Comparison of ENCODE assay signal across 30 mouse cellular contexts in the genomic region with DNA sequence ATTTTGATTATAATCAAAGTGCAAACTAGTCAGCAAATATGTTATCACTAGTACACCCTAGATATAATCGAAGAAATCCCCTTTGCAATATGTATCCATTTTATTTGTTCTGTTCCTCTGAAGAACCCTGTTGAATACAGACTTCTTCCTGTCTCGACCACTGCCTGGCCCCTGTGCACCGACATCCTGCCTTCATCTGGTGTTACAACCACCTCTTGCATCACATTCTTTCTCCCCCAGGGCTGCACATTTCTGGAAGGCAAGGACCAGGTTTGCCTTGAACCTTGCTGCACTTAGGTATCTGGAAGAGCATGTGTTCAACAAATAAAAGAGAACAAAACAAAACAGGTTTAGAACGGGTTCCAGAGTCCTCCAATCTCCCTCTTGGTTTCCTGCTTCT. TPM values are rescaled to one million over a fixed set of nuclear protein-coding genes. Genes with fewer than 3 reads are reported as not detected.
A peak's percentile ranks its signal among the peaks of the same experiment; 100 is the strongest.
DNase-seq lines count a peak whose midpoint lies in the region; ATAC-seq lines count a peak whose summit lies in the region.
"Had no signal": no experiment of that assay in that cellular context is flagged by ENCODE, and none has a peak within 500 bp of the region (broad histone marks: within the 10 kb centered on the region; RNA-seq: fewer than 3 reads in every experiment).

No protein-coding gene starts in this region.

- H3K9ac ChIP-seq in midbrain, embryonic 14.5 days (replicated peaks; ENCODE audit: low read length), result no peak overlapping the region
- H3K9ac ChIP-seq: embryonic facial prominence, embryonic 12.5 days; forebrain, embryonic 12.5 days; forebrain, embryonic 15.5 days; forebrain, postnatal 0 days had no signal

- intact Hi-C loops in heart, postnatal 14 days (cut with DNase I), result loop anchor here (5.0 kb wide), 1 partner anchor 208 kb away; no protein-coding TSS in a partner anchor

- no peak overlapping the region for H3K4me3 ChIP-seq in limb, embryonic 10.5 days
- H3K4me3 ChIP-seq in midbrain, embryonic 14.5 days (replicated peaks; ENCODE audit: low read depth, low read length), result no peak overlapping the region
- H3K4me3 ChIP-seq: embryonic facial prominence, embryonic 10.5 days; embryonic facial prominence, embryonic 12.5 days; forebrain, embryonic 12.5 days; forebrain, embryonic 15.5 days had no signal

- 83% methylated on average over 4 of the region's 4 CpGs for WGBS in limb, embryonic 10.5 days
- 87% methylated on average over 4 of the region's 4 CpGs for WGBS in midbrain, embryonic 14.5 days

- H3K4me1 ChIP-seq in limb, embryonic 10.5 days, result peaks cover 22% of the 10 kb centered on the region
- H3K4me1 ChIP-seq in midbrain, embryonic 14.5 days (ENCODE audit: control insufficient read depth, insufficient read depth, low read length), result peaks cover 16% of the 10 kb centered on the region

- H3K36me3 ChIP-seq in limb, embryonic 10.5 days, result no peaks in the 10 kb centered on the region
- no peaks in the 10 kb centered on the region for H3K36me3 ChIP-seq in midbrain, embryonic 14.5 days (ENCODE audit: control insufficient read depth, insufficient read depth, low read length)
- H3K36me3 ChIP-seq: embryonic facial prominence, embryonic 10.5 days; embryonic facial prominence, embryonic 12.5 days; forebrain, embryonic 12.5 days; forebrain, embryonic 15.5 days; G1E had no signal

- H3K9me3 ChIP-seq in limb, embryonic 10.5 days (replicated peaks), result no peaks in the 10 kb centered on the region
- no peaks in the 10 kb centered on the region for H3K9me3 ChIP-seq in midbrain, embryonic 14.5 days (ENCODE audit: control insufficient read depth, low read length)
- H3K9me3 ChIP-seq: embryonic facial prominence, embryonic 10.5 days; embryonic facial prominence, embryonic 12.5 days; forebrain, embryonic 12.5 days; forebrain, embryonic 15.5 days had no signal

- 0 out of 2 replicates have a peak, but pooled peaks have one; percentile 4 for ATAC-seq in common myeloid progenitor, adult 5-6 weeks (replicated peaks; ENCODE audit: low read depth, poor library complexity, severe bottlenecking)
- peak; percentile 54 for ATAC-seq in megakaryocyte progenitor cell, adult 5-6 weeks (replicated peaks; ENCODE audit: poor library complexity)
- ATAC-seq in monocyte, adult 5-6 weeks (replicated peaks; ENCODE audit: insufficient number of reproducible peaks, low FRiP score, low TSS enrichment, poor library complexity, severe bottlenecking), result no peak
- no peak for ATAC-seq in midbrain, embryonic 14.5 days (ENCODE audit: low FRiP score, low TSS enrichment)
- ATAC-seq: activated CD4-positive, CD25-positive, alpha-beta regulatory T cell, adult 4 months; CD4-positive, CD25-positive, alpha-beta regulatory T cell, adult 4 months; forebrain, embryonic 15.5 days; forebrain, postnatal 0 days; Patski had no signal

- no peak overlapping the region for H3K27ac ChIP-seq in limb, embryonic 10.5 days
- no peak overlapping the region for H3K27ac ChIP-seq in midbrain, embryonic 14.5 days (replicated peaks; ENCODE audit: low read depth, low read length)
- H3K27ac ChIP-seq: embryonic facial prominence, embryonic 10.5 days; embryonic facial prominence, embryonic 12.5 days; forebrain, embryonic 12.5 days; forebrain, embryonic 15.5 days had no signal

- peak; percentile 78 for DNase-seq in heart, adult 11 months
- no peak for DNase-seq in heart, postnatal 14 days
- DNase-seq in 416B (ENCODE audit: low read depth), result peak; percentile 27
- DNase-seq in limb, embryonic 10.5 days (ENCODE audit: low spot score), result no peak
- DNase-seq in midbrain, embryonic 14.5 days, result no peak
- DNase-seq: adrenal gland, adult 8-10 months; adrenal gland, postnatal 14 days; adrenal gland, postnatal 36 days; B cell, adult 2 months; cerebellum, adult 18-20 months; cerebellum, adult 8-10 months; cerebellum, adult 9-11 months; cerebellum, postnatal 14 days; cerebellum, postnatal 36 days; forebrain, postnatal 0 days had no signal

- 0 out of 2 replicates have a peak, but pooled peaks cover 3% of the 10 kb centered on the region for H3K27me3 ChIP-seq in limb, embryonic 10.5 days (ENCODE audit: low read depth, poor library complexity, severe bottlenecking)
- H3K27me3 ChIP-seq in midbrain, embryonic 14.5 days (ENCODE audit: control insufficient read depth, insufficient read depth, low read length), result no peaks in the 10 kb centered on the region
- H3K27me3 ChIP-seq: forebrain, embryonic 15.5 days had no signal

- no peak overlapping the region for H3K4me2 ChIP-seq in midbrain, embryonic 14.5 days (ENCODE audit: low read length)
- H3K4me2 ChIP-seq: embryonic facial prominence, embryonic 12.5 days; forebrain, embryonic 12.5 days; forebrain, embryonic 15.5 days had no signal

RNA-seq across cellular contexts. Expression of a gene that starts 13.1 kb away (rescaled TPM):
- total RNA-seq in heart, postnatal 14 days (2021), result not detected
- total RNA-seq in common myeloid progenitor, adult 5-6 weeks (2017), result not detected in 2 replicates
- not detected in 2 replicates for total RNA-seq in megakaryocyte progenitor cell, adult 5-6 weeks (2015)
- total RNA-seq in megakaryocyte progenitor cell, adult 5-6 weeks (2017), result not detected in 2 replicates
- polyA plus RNA-seq in limb, embryonic 10.5 days (2016; fragmentation: Nextera tagmentation; extraction: Ambion mirVana), result 0.21 and 0.58 TPM in 2 replicates
- total RNA-seq in monocyte, adult 5-6 weeks (2017), result 0.96 to 5.5 TPM in 2 of 3 replicates, not detected in the other
- polyA plus RNA-seq in midbrain, embryonic 14.5 days (2014; fragmentation: Nextera tagmentation; extraction: Ambion mirVana), result 0.14 TPM in 1 of 2 replicates, not detected in the other
- total RNA-seq: adrenal gland, adult 18-20 months; adrenal gland, adult 8-10 months; adrenal gland, postnatal 14 days; adrenal gland, postnatal 36 days; CH12.LX; forebrain, postnatal 0 days; G1E had no signal
- polyA plus RNA-seq: activated CD4-positive, CD25-positive, alpha-beta regulatory T cell, adult 4 months; CD4-positive, CD25-positive, alpha-beta regulatory T cell, adult 4 months; cortical plate, adult 2 months; forebrain, embryonic 15.5 days; G1E; Patski had no signal

RNA-seq across cellular contexts. Expression of a gene that starts 17.4 kb away (rescaled TPM):
- 1 to 10 TPM; 7.4 to 9.3 TPM for total RNA-seq in heart, postnatal 14 days (2021)
- 0.82 and 2.6 TPM in 2 replicates for total RNA-seq in common myeloid progenitor, adult 5-6 weeks (2017)
- total RNA-seq in megakaryocyte progenitor cell, adult 5-6 weeks (2015), result 18.0 and 21.6 TPM in 2 replicates
- total RNA-seq in megakaryocyte progenitor cell, adult 5-6 weeks (2017), result 2.5 and 3.5 TPM in 2 replicates
- polyA plus RNA-seq in limb, embryonic 10.5 days (2016; fragmentation: Nextera tagmentation; extraction: Ambion mirVana), result 8.6 and 12.0 TPM in 2 replicates
- total RNA-seq in monocyte, adult 5-6 weeks (2017), result 0.57 to 2.2 TPM in 2 of 3 replicates, not detected in the other
- 6.3 and 8.7 TPM in 2 replicates for polyA plus RNA-seq in midbrain, embryonic 14.5 days (2014; fragmentation: Nextera tagmentation; extraction: Ambion mirVana)
- total RNA-seq: G1E had no signal
- polyA plus RNA-seq: G1E had no signal

RNA-seq across cellular contexts. Expression of a gene that starts 25.0 kb away (rescaled TPM):
- total RNA-seq in heart, postnatal 14 days (2021), result under 1 TPM in 1 of 2 experiments, not detected in 1; 0.17 TPM
- 0.44 TPM in 1 of 2 replicates, not detected in the other for total RNA-seq in common myeloid progenitor, adult 5-6 weeks (2017)
- total RNA-seq in megakaryocyte progenitor cell, adult 5-6 weeks (2015), result 0.46 TPM in 1 of 2 replicates, not detected in the other
- total RNA-seq in megakaryocyte progenitor cell, adult 5-6 weeks (2017), result 0.41 TPM in 1 of 2 replicates, not detected in the other
- polyA plus RNA-seq in limb, embryonic 10.5 days (2016; fragmentation: Nextera tagmentation; extraction: Ambion mirVana), result 0.11 TPM in 1 of 2 replicates, not detected in the other
- 7.9 to 15.4 TPM (median 10.1 TPM) in 3 replicates for total RNA-seq in monocyte, adult 5-6 weeks (2017)
- 0.42 TPM in 1 of 2 replicates, not detected in the other for polyA plus RNA-seq in midbrain, embryonic 14.5 days (2014; fragmentation: Nextera tagmentation; extraction: Ambion mirVana)
- total RNA-seq: adrenal gland, postnatal 14 days; forebrain, postnatal 0 days had no signal
- polyA plus RNA-seq: embryonic facial prominence, embryonic 10.5 days; embryonic facial prominence, embryonic 12.5 days; embryonic facial prominence, embryonic 14.5 days; forebrain, embryonic 12.5 days; forebrain, embryonic 15.5 days; G1E; Patski had no signal

RNA-seq across cellular contexts. Expression of a gene that starts 59.7 kb away (rescaled TPM):
- total RNA-seq in heart, postnatal 14 days (2021), result under 1 TPM in 1 of 2 experiments, not detected in 1; 0.15 TPM
- total RNA-seq in common myeloid progenitor, adult 5-6 weeks (2017), result not detected in 2 replicates
- total RNA-seq in megakaryocyte progenitor cell, adult 5-6 weeks (2015), result not detected in 2 replicates
- not detected in 2 replicates for total RNA-seq in megakaryocyte progenitor cell, adult 5-6 weeks (2017)
- 0.13 TPM in 1 of 2 replicates, not detected in the other for polyA plus RNA-seq in limb, embryonic 10.5 days (2016; fragmentation: Nextera tagmentation; extraction: Ambion mirVana)
- total RNA-seq in monocyte, adult 5-6 weeks (2017), result not detected in 3 replicates
- polyA plus RNA-seq in midbrain, embryonic 14.5 days (2014; fragmentation: Nextera tagmentation; extraction: Ambion mirVana), result 0.22 TPM in 1 of 2 replicates, not detected in the other
- total RNA-seq: adrenal gland, postnatal 14 days; G1E had no signal
- polyA plus RNA-seq: activated CD4-positive, CD25-positive, alpha-beta regulatory T cell, adult 4 months; CD4-positive, CD25-positive, alpha-beta regulatory T cell, adult 4 months; embryonic facial prominence, embryonic 12.5 days; G1E had no signal

Comparison
In these comparisons a context has a peak if more than half of its experiments do, and no peak if none do; other contexts are left out.
1. DNase-seq: peak in heart, adult 11 months (single experiment) and 416B (single experiment); none in heart, postnatal 14 days (0 of 2), limb, embryonic 10.5 days (single experiment) and midbrain, embryonic 14.5 days (single experiment).
2. ATAC-seq: peak in common myeloid progenitor, adult 5-6 weeks (single experiment) and megakaryocyte progenitor cell, adult 5-6 weeks (single experiment); none in monocyte, adult 5-6 weeks (single experiment) and midbrain, embryonic 14.5 days (single experiment).